Mouse (Mus musculus): ENCODE data around the gene Kcp.

Kcp gene

GRCm38 (mm10) chr6:29463388-29463787 is 44.4 kb downstream of the Kcp start:
- no peak for DNase-seq (ENCODE audit: extremely low spot score)

GRCm38 (mm10) chr6:29461502-29461901 is 46.2 kb downstream of the Kcp start:
- DNase-seq (ENCODE audit: extremely low spot score): no peak

GRCm38 (mm10) chr6:29450667-29451066 is 57.1 kb downstream of the Kcp start:
- no peak for DNase-seq (ENCODE audit: extremely low spot score)

GRCm38 (mm10) chr6:29449858-29450257 is 57.9 kb downstream of the Kcp start:
- DNase-seq (ENCODE audit: extremely low spot score): no peak

- no peak for DNase-seq (ENCODE audit: extremely low spot score)
These were observed 62.4 kb downstream of the Kcp start for GRCm38 (mm10) chr6:29445354-29445753.

GRCm38 (mm10) chr6:29444773-29445172 is 63.0 kb downstream of the Kcp start:
- DNase-seq (ENCODE audit: extremely low spot score): peak; percentile 46

GRCm38 (mm10) chr6:29439789-29440188 is 68.0 kb downstream of the Kcp start:
- DNase-seq (ENCODE audit: extremely low spot score): no peak

GRCm38 (mm10) chr6:29439251-29439650 is 68.5 kb downstream of the Kcp start:
- no peak for DNase-seq (ENCODE audit: extremely low spot score)

- peak; percentile 45 for DNase-seq (ENCODE audit: extremely low spot score)
These were observed 71.3 kb downstream of the Kcp start for GRCm38 (mm10) chr6:29436461-29436934.

- DNase-seq (ENCODE audit: extremely low spot score): peak; percentile 52
These were observed 71.8 kb downstream of the Kcp start for GRCm38 (mm10) chr6:29435940-29436451.

GRCm38 (mm10) chr6:29434911-29435691 is 72.7 kb downstream of the Kcp start:
- peak; percentile 77 for DNase-seq (ENCODE audit: extremely low spot score)

GRCm38 (mm10) chr6:29433804-29434795 is 73.7 kb downstream of the Kcp start:
- peak; percentile 81 for DNase-seq (ENCODE audit: extremely low spot score)

GRCm38 (mm10) chr6:29433038-29433803 is 74.5 kb downstream of the Kcp start, which contains the start of gene Flnc:
Flnc (plus strand) TSS chr6:29433256.
- DNase-seq (ENCODE audit: extremely low spot score): peak; percentile 55

- DNase-seq (ENCODE audit: extremely low spot score): no peak
These were observed 75.1 kb downstream of the Kcp start for GRCm38 (mm10) chr6:29432676-29433037.

GRCm38 (mm10) chr6:29432156-29432555 is 75.6 kb downstream of the Kcp start:
- DNase-seq (ENCODE audit: extremely low spot score): no peak

- peak; percentile 12 for DNase-seq (ENCODE audit: extremely low spot score)
These were observed 76.3 kb downstream of the Kcp start for GRCm38 (mm10) chr6:29431473-29431872.

- peak; percentile 12 for DNase-seq (ENCODE audit: extremely low spot score)
These were observed 76.9 kb downstream of the Kcp start for GRCm38 (mm10) chr6:29430681-29431420.

- DNase-seq (ENCODE audit: extremely low spot score): no peak
These were observed 79.6 kb downstream of the Kcp start for GRCm38 (mm10) chr6:29428171-29428570.

- no peak for DNase-seq (ENCODE audit: extremely low spot score)
These were observed 81.4 kb downstream of the Kcp start for GRCm38 (mm10) chr6:29426331-29426730.

- DNase-seq (ENCODE audit: extremely low spot score): no peak
These were observed 82.6 kb downstream of the Kcp start for GRCm38 (mm10) chr6:29425118-29425517.
